Mouse (Mus musculus) olfactory bulb, adult 2 months (tissue): ENCODE measurements around the gene Miip.

ENCODE experiments used
- CTCF ChIP-seq: fragments of 200-500 bp; IDR thresholded peaks from 2 replicates; pipeline ENCODE4 v1.5.1; 2012; ENCODE audit warnings: low read depth, mild to moderate bottlenecking, low read length, moderate library complexity; ENCODE audit not compliant: insufficient read depth
- POLR2A ChIP-seq: fragments of 200-500 bp; IDR thresholded peaks from 2 replicates; pipeline ENCODE4 v1.6.1; 2012; ENCODE audit warnings: mild to moderate bottlenecking, low read depth, low read length, moderate library complexity; ENCODE audit not compliant: insufficient read depth

GRCm38 (mm10) chr4:147906230-147906629, 37.6 kb upstream of the Miip start:
- no peak for TF ChIP-seq POLR2A
- no peak for TF ChIP-seq CTCF
